Mouse (Mus musculus) testis, adult 2 months (tissue): ENCODE measurements at regions not wholly inside any gene's neighbourhood (a gene's known extent, or its start where the extent isn't known, plus 50 kb on each side); places are given as distances from the start of the nearest gene placed in this dataset.

Experiments
- CTCF ChIP-seq: fragments of 200-500 bp; IDR thresholded peaks from 2 replicates; pipeline ENCODE4 v1.5.1; 2012; ENCODE audit warnings: low read depth, mild to moderate bottlenecking, inconsistent platforms, low read length, moderate library complexity; ENCODE audit not compliant: control insufficient read depth, insufficient read depth, insufficient replicate concordance
- POLR2A ChIP-seq: fragments of 200-500 bp; IDR thresholded peaks from 2 replicates; pipeline ENCODE4 v1.6.1; 2012; ENCODE audit warnings: low read depth, mild to moderate bottlenecking, inconsistent platforms, low read length, moderate library complexity; ENCODE audit not compliant: control insufficient read depth

- TF ChIP-seq CTCF, result no peak
- TF ChIP-seq POLR2A, result no peak
Measured at GRCm38 (mm10) chr12:25439029-25439551, 342.1 kb upstream of the Id2 start.
